Mouse (Mus musculus): Measurements from ENCODE around the gene Gm49368. TPM values are rescaled to one million over a fixed set of nuclear protein-coding genes. Genes with fewer than 3 reads are reported as not detected.

Gene Gm49368
- polyA plus RNA-seq, 1 experiment = 0.03 TPM

DNA sequence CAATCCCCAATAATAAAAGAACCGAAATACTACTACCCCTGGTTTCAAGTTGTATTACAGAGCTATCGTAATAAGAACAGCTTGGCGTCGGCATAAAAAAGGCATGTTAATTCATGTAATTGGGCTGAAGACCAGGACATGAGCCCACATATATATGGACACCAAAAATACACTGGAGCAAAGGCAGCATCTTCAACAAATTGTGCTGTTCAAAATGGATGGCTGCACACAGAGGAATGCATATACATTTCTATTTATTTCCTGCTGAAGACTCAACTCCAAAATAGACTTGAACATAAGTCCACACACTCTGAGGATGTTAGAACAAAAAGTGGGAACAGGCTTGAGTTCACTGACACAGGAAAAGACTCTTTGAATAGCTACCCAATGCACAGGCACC lies 101.5 kb downstream of the Gm49368 start:
- TF ChIP-seq POLR2A (IDR thresholded peaks at IDR 0.05; ENCODE audit: control insufficient read depth, extremely low read depth, insufficient read depth, low read length, poor library complexity) = no peak
- TF ChIP-seq CTCF (IDR thresholded peaks at IDR 0.05; ENCODE audit: borderline replicate concordance, control insufficient read depth, extremely low read depth, insufficient read depth, low read length, poor library complexity) = no peak
- H3K27ac ChIP-seq (ENCODE audit: control insufficient read depth, insufficient read depth, low read length) = no peak overlapping the region
- no peaks in the 10 kb centered on the region for H3K27me3 ChIP-seq (ENCODE audit: control insufficient read depth, insufficient read depth, low read length)
- H3K4me1 ChIP-seq (replicated peaks; ENCODE audit: control insufficient read depth, insufficient read depth, low read length) = peaks cover 5% of the 10 kb centered on the region
- no peak overlapping the region for H3K4me3 ChIP-seq (ENCODE audit: control insufficient read depth, insufficient read depth, low read length)
- no peaks in the 10 kb centered on the region for H3K36me3 ChIP-seq (ENCODE audit: control insufficient read depth, insufficient read depth, low read length)
- 99% methylated on average over 4 of the region's 4 CpGs for WGBS
- no peak for DNase-seq

DNA sequence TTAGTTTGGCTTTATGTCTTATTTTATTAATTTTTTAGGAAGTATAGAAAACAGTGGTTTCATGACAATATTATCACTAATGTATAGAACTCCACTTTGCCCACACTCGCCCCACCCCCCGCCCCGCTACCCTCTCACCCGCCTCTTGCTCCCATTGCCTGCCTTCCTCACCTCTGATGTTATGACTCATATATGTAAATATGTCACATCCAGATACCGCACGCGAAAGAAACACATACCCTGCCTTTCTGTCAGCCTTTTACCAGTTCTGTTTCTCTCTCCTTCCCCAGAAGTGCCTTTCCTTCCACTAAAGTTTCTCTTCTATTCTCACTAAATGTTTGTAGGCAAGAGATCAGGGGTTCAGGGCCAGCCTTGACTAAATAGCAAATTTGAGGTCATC lies 103.9 kb downstream of the Gm49368 start:
- no peak for DNase-seq
- no peak overlapping the region for H3K4me3 ChIP-seq (ENCODE audit: control insufficient read depth, insufficient read depth, low read length)
- H3K4me1 ChIP-seq (replicated peaks; ENCODE audit: control insufficient read depth, insufficient read depth, low read length) = peaks cover 2% of the 10 kb centered on the region
- no peaks in the 10 kb centered on the region for H3K36me3 ChIP-seq (ENCODE audit: control insufficient read depth, insufficient read depth, low read length)
- no peak overlapping the region for H3K27ac ChIP-seq (ENCODE audit: control insufficient read depth, insufficient read depth, low read length)
- no peaks in the 10 kb centered on the region for H3K27me3 ChIP-seq (ENCODE audit: control insufficient read depth, insufficient read depth, low read length)
- WGBS = 98% methylated on average over 7 of the region's 7 CpGs
- no peak for TF ChIP-seq CTCF (IDR thresholded peaks at IDR 0.05; ENCODE audit: borderline replicate concordance, control insufficient read depth, extremely low read depth, insufficient read depth, low read length, poor library complexity)
- TF ChIP-seq POLR2A (IDR thresholded peaks at IDR 0.05; ENCODE audit: control insufficient read depth, extremely low read depth, insufficient read depth, low read length, poor library complexity) = no peak

DNA sequence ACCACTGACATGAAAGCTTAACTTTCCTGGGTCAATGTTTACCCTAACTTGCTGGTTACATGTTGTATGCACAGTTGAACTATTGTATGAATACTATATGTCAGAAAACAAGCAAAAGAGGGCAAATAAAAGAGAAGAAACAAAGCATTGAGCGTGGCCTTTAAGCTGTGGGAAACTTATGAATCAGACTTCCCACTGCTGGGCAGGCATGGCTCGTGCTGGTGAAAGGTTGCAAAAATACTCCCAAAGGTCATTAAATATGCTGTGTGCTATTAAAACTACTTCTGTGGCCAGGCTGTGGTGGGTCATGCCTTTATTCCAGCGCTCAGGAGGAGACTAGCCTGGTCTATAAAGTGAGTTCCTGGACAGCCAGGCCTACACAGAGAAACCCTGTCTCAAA lies 107.5 kb downstream of the Gm49368 start:
- no peak for TF ChIP-seq CTCF (IDR thresholded peaks at IDR 0.05; ENCODE audit: borderline replicate concordance, control insufficient read depth, extremely low read depth, insufficient read depth, low read length, poor library complexity)
- no peak for TF ChIP-seq POLR2A (IDR thresholded peaks at IDR 0.05; ENCODE audit: control insufficient read depth, extremely low read depth, insufficient read depth, low read length, poor library complexity)
- Histone ChIP-seq H3K27ac (ENCODE audit: control insufficient read depth, insufficient read depth, low read length) (no peak overlapping the region), H3K4me1 (replicated peaks; ENCODE audit: control insufficient read depth, insufficient read depth, low read length) (0 out of 2 replicates have a peak, but pooled peaks cover 2% of the 10 kb centered on the region), H3K4me3 (ENCODE audit: control insufficient read depth, insufficient read depth, low read length) (no peak overlapping the region), H3K27me3 (ENCODE audit: control insufficient read depth, insufficient read depth, low read length) (no peaks in the 10 kb centered on the region), H3K36me3 (ENCODE audit: control insufficient read depth, insufficient read depth, low read length) (no peaks in the 10 kb centered on the region)
- no peak for DNase-seq
- 94% methylated on average over 3 of the region's 3 CpGs for WGBS

Other genes with a start within 250 kb of the Gm49368 start
- 76.1 and 93.3 TPM in 2 replicates for gene Stx4a, start 238.4 kb upstream of the Gm49368 start, polyA plus RNA-seq (2012; rRNA removed)
- 3.4 and 4.2 TPM in 2 replicates for gene Stx1b, start 238.1 kb upstream of the Gm49368 start, polyA plus RNA-seq (2012; rRNA removed)
- 61.3 and 64.2 TPM in 2 replicates for gene Zfp646, start 186.5 kb upstream of the Gm49368 start, polyA plus RNA-seq (2012; rRNA removed)
- gene Zfp668, start 185.9 kb upstream of the Gm49368 start, polyA plus RNA-seq (2012; rRNA removed) = 23.9 and 34.9 TPM in 2 replicates
- gene Prss53, start 171.7 kb upstream of the Gm49368 start, polyA plus RNA-seq (2012; rRNA removed) = 2.0 and 2.5 TPM in 2 replicates
- not detected in 2 replicates for gene Gm21974, start 167.2 kb upstream of the Gm49368 start, polyA plus RNA-seq (2012; rRNA removed)
- gene Vkorc1, start 167.1 kb upstream of the Gm49368 start, polyA plus RNA-seq (2012; rRNA removed) = 56.9 and 75.1 TPM in 2 replicates
- 94.9 and 103 TPM in 2 replicates for gene Bckdk, start 158.6 kb upstream of the Gm49368 start, polyA plus RNA-seq (2012; rRNA removed)
- gene Kat8, start 150.2 kb upstream of the Gm49368 start, polyA plus RNA-seq (2012; rRNA removed) = 25.5 and 29.4 TPM in 2 replicates
- 5.4 and 6.9 TPM in 2 replicates for gene Prss8, start 132.6 kb upstream of the Gm49368 start, polyA plus RNA-seq (2012; rRNA removed)
- gene Prss36, start 116.0 kb upstream of the Gm49368 start, polyA plus RNA-seq (2012; rRNA removed) = 10.3 and 15.8 TPM in 2 replicates
- gene Fus, start 95.2 kb upstream of the Gm49368 start, polyA plus RNA-seq (2012; rRNA removed) = 478 and 527 TPM in 2 replicates
- gene Pycard, start 68.8 kb upstream of the Gm49368 start, polyA plus RNA-seq (2012; rRNA removed) = 420 and 521 TPM in 2 replicates
- 1.4 and 13.4 TPM in 2 replicates for gene Trim72, start 58.7 kb upstream of the Gm49368 start, polyA plus RNA-seq (2012; rRNA removed)
- 7.9 and 9.6 TPM in 2 replicates for gene Itgam, start within 50 bp of the Gm49368 start, polyA plus RNA-seq (2012; rRNA removed)
- 9.4 and 14.7 TPM in 2 replicates for gene Itgax, start 66.9 kb downstream of the Gm49368 start, polyA plus RNA-seq (2012; rRNA removed)
- gene Itgad, start 91.7 kb downstream of the Gm49368 start, polyA plus RNA-seq (2012; rRNA removed) = 6.9 and 7.7 TPM in 2 replicates
- gene Cox6a2, start 143.7 kb downstream of the Gm49368 start, polyA plus RNA-seq (2012; rRNA removed) = 28.8 and 414 TPM in 2 replicates
- 68.6 and 85.1 TPM in 2 replicates for gene Armc5, start 174.7 kb downstream of the Gm49368 start, polyA plus RNA-seq (2012; rRNA removed)
- gene 9130023H24Rik, start 175.3 kb downstream of the Gm49368 start, polyA plus RNA-seq (2012; rRNA removed) = 2.4 and 2.5 TPM in 2 replicates
- 21.0 and 25.4 TPM in 2 replicates for gene Tgfb1i1, start 184.1 kb downstream of the Gm49368 start, polyA plus RNA-seq (2012; rRNA removed)
- 0.29 and 0.67 TPM in 2 replicates for gene Slc5a2, start 203.0 kb downstream of the Gm49368 start, polyA plus RNA-seq (2012; rRNA removed)
- 51.1 and 54.1 TPM in 2 replicates for gene BC017158, start 235.5 kb downstream of the Gm49368 start, polyA plus RNA-seq (2012; rRNA removed)

All from thymus, adult 2 months (tissue).